Mouse (Mus musculus): ENCODE measurements around the gene Svopl. TPM values are rescaled to one million over a fixed set of nuclear protein-coding genes. Genes with fewer than 3 reads are reported as not detected.

Gene Svopl
- polyA plus RNA-seq (2017; shearing (Covaris generic)) = 1 to 10 TPM in 1 of 2 experiments, under 1 TPM in 1; 0.30 to 1.8 TPM

DNA sequence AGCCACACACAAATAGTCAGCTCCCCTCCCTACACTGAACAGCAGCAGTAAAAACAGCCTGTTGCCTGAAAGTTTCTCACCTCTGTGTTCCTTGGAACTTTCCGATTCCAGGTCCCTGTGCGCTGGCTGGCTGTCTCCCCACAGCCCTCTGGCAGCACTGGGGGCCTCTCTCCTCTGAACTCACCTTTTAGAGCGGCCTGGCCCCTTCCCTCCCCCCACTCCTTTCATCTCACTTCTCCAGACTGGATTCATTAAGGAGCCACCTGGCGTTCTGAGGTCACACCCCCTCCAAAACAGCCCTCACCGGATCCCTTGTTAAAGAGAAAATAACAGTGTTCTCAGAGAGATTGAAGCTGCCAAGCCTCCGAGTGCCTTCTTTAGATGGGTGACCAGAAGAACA is at the start of gene Svopl:
TSS of gene Svopl (minus strand) at position 159 of the 400 bp plus-strand sequence.

Other genes with a start within 250 kb of the Svopl start
- gene Trim24, start 176.2 kb downstream of the Svopl start, polyA plus RNA-seq (2017; shearing (Covaris generic)) = 10 to 100 TPM; 17.7 to 18.2 TPM
- not detected for gene Tmem213, start 62.3 kb upstream of the Svopl start, polyA plus RNA-seq (2017; shearing (Covaris generic))
- gene Atp6v0a4, start 77.6 kb upstream of the Svopl start, polyA plus RNA-seq (2017; shearing (Covaris generic)) = 1 to 10 TPM in 1 of 2 experiments, under 1 TPM in 1; 0.36 to 1.9 TPM
- under 1 TPM; 0.25 to 0.78 TPM for gene D630045J12Rik, start 207.0 kb upstream of the Svopl start, polyA plus RNA-seq (2017; shearing (Covaris generic))